Mouse (Mus musculus): Measurements from ENCODE around the gene Traf5.

The Traf5 gene

GRCm38 (mm10) chr1:191974509-191975405 lies 117.6 kb downstream of the Traf5 start:
- DNase-seq (ENCODE audit: low read depth, low spot score) = no peak

GRCm38 (mm10) chr1:191969939-191970338 lies 122.4 kb downstream of the Traf5 start:
- no peak for DNase-seq (ENCODE audit: low read depth, low spot score)

GRCm38 (mm10) chr1:191964773-191965481 lies 127.4 kb downstream of the Traf5 start:
- DNase-seq (ENCODE audit: low read depth, low spot score) = peak; percentile 82

GRCm38 (mm10) chr1:191963948-191964772 lies 128.2 kb downstream of the Traf5 start:
- DNase-seq (ENCODE audit: low read depth, low spot score) = peak; percentile 65

GRCm38 (mm10) chr1:191963413-191963812 lies 128.9 kb downstream of the Traf5 start:
- no peak for DNase-seq (ENCODE audit: low read depth, low spot score)

- no peak for DNase-seq (ENCODE audit: low read depth, low spot score)
Observed at GRCm38 (mm10) chr1:191960946-191961345, 131.4 kb downstream of the Traf5 start.

GRCm38 (mm10) chr1:191957321-191957720 lies 135.0 kb downstream of the Traf5 start:
- no peak for DNase-seq (ENCODE audit: low read depth, low spot score)

GRCm38 (mm10) chr1:191956871-191957270 lies 135.5 kb downstream of the Traf5 start:
- DNase-seq (ENCODE audit: low read depth, low spot score) = no peak

- peak; percentile 16 for DNase-seq (ENCODE audit: low read depth, low spot score)
Observed at GRCm38 (mm10) chr1:191956261-191956660, 136.1 kb downstream of the Traf5 start.

GRCm38 (mm10) chr1:191955101-191955500 lies 137.3 kb downstream of the Traf5 start:
- DNase-seq (ENCODE audit: low read depth, low spot score) = peak; percentile 37

GRCm38 (mm10) chr1:191952733-191953335 lies 139.5 kb downstream of the Traf5 start:
- DNase-seq (ENCODE audit: low read depth, low spot score) = no peak

- DNase-seq (ENCODE audit: low read depth, low spot score) = no peak
Observed at GRCm38 (mm10) chr1:191950611-191951010, 141.7 kb downstream of the Traf5 start.

GRCm38 (mm10) chr1:191948600-191948999 lies 143.8 kb downstream of the Traf5 start:
- DNase-seq (ENCODE audit: low read depth, low spot score) = no peak

GRCm38 (mm10) chr1:191947796-191948195 lies 144.6 kb downstream of the Traf5 start:
- no peak for DNase-seq (ENCODE audit: low read depth, low spot score)
